Mouse (Mus musculus) kidney, embryonic 14.5 days (tissue): ENCODE data around the gene Pappa. TPM values are rescaled to one million over a fixed set of nuclear protein-coding genes. Genes with fewer than 3 reads are reported as not detected.

Source experiments
- ATAC-seq: fragments of 200-750 bp; cut with Nextera tagmentation; 2 replicates; pipeline ENCODE4 v1.8.0; 2017; ENCODE audit warnings: moderate number of reproducible peaks, mild to moderate bottlenecking, moderate TSS enrichment, moderate library complexity; ENCODE audit not compliant: low FRiP score, low TSS enrichment
- H3K27ac ChIP-seq: fragments of 300-500 bp; sonication (generic); 2 replicates; pipeline ENCODE4 v1.5.1; 2014; ENCODE audit warnings: low read depth, mild to moderate bottlenecking, low read length, moderate library complexity, mixed read lengths
- H3K27me3 ChIP-seq: fragments of 300-500 bp; sonication (generic); 2 replicates; pipeline ENCODE4 v1.6.1; 2014; ENCODE audit warnings: mild to moderate bottlenecking, low read length; ENCODE audit not compliant: control insufficient read depth, insufficient read depth
- H3K36me3 ChIP-seq: fragments of 300-500 bp; sonication (generic); 2 replicates; pipeline ENCODE4 v1.6.1; 2014; ENCODE audit warnings: low read length, mixed read lengths; ENCODE audit not compliant: control insufficient read depth, insufficient read depth
- H3K4me1 ChIP-seq: fragments of 300-500 bp; sonication (generic); 2 replicates; pipeline ENCODE4 v1.6.1; 2014; ENCODE audit warnings: low read length, mixed read lengths; ENCODE audit not compliant: control insufficient read depth, insufficient read depth
- H3K4me2 ChIP-seq: fragments of 300-500 bp; sonication (generic); replicated peaks from 2 replicates; pipeline ENCODE4 v1.6.1; 2014; ENCODE audit warnings: low read depth, mild to moderate bottlenecking, low read length
- H3K4me3 ChIP-seq: fragments of 300-500 bp; sonication (generic); 2 replicates; pipeline ENCODE4 v1.5.1; 2014; ENCODE audit warnings: mild to moderate bottlenecking, low read length
- H3K9ac ChIP-seq: fragments of 300-500 bp; sonication (generic); 2 replicates; pipeline ENCODE4 v1.6.1; 2014; ENCODE audit warnings: low read depth, mild to moderate bottlenecking, low read length, moderate library complexity
- H3K9me3 ChIP-seq: fragments of 300-500 bp; sonication (generic); 2 replicates; pipeline ENCODE4 v1.6.1; 2016; ENCODE audit warnings: low read length; ENCODE audit not compliant: control insufficient read depth
- whole genome bisulfite sequencing: fragments of 180-500 bp; shearing (Covaris S2); extraction: QIAGEN DNeasy Blood & Tissue Kit; methylation state at CpG from one replicate; pipeline ENCODE4 v1.1.7; 2014; 5-methylcytosine and 5-hydroxymethylcytosine counted together
- polyA plus RNA-seq: library from polyadenylated mRNA; unstranded; fragments of >200 nt; fragmentation: Nextera tagmentation; extraction: Ambion mirVana; gene quantifications from 2 replicates; pipeline ENCODE4 v1.2.1, GENCODE M21; 2014

The Pappa gene
- polyA plus RNA-seq, 1 experiment from 2014 or later, result 3.7 TPM

- Histone ChIP-seq H3K4me3 (no peak overlapping the region), H3K36me3 (no peaks in the 10 kb centered on the region), H3K4me1 (no peaks in the 10 kb centered on the region), H3K9ac (no peak overlapping the region), H3K27ac (no peak overlapping the region), H3K4me2 (no peak overlapping the region), H3K9me3 (no peaks in the 10 kb centered on the region), H3K27me3 (no peaks in the 10 kb centered on the region)
- no peak for ATAC-seq
- WGBS, result 90% methylated on average over 2 of the region's 2 CpGs
Measured at GRCm38 (mm10) chr4:65269996-65270395, 146.0 kb downstream of the Pappa start.

GRCm38 (mm10) chr4:65272295-65272694 is 148.3 kb downstream of the Pappa start:
- WGBS, result 42% methylated on average over 4 of the region's 4 CpGs
- H3K27ac ChIP-seq, result no peak overlapping the region
- no peaks in the 10 kb centered on the region for H3K4me1 ChIP-seq
- H3K27me3 ChIP-seq, result no peaks in the 10 kb centered on the region
- no peak overlapping the region for H3K4me2 ChIP-seq
- H3K4me3 ChIP-seq, result no peak overlapping the region
- H3K36me3 ChIP-seq, result no peaks in the 10 kb centered on the region
- H3K9ac ChIP-seq, result no peak overlapping the region
- ATAC-seq, result no peak
- H3K9me3 ChIP-seq, result no peaks in the 10 kb centered on the region

- Histone ChIP-seq H3K9me3 (no peaks in the 10 kb centered on the region), H3K27me3 (no peaks in the 10 kb centered on the region), H3K4me1 (no peaks in the 10 kb centered on the region), H3K4me2 (no peak overlapping the region), H3K36me3 (no peaks in the 10 kb centered on the region), H3K4me3 (no peak overlapping the region), H3K27ac (no peak overlapping the region), H3K9ac (no peak overlapping the region)
- no peak for ATAC-seq
- WGBS, result 86% methylated on average over 1 of the region's 1 CpGs
Measured at GRCm38 (mm10) chr4:65273299-65273851, 149.4 kb downstream of the Pappa start.

GRCm38 (mm10) chr4:65278451-65279271 is 154.7 kb downstream of the Pappa start:
- peak; percentile 92 for ATAC-seq
- Histone ChIP-seq H3K4me2 (no peak overlapping the region), H3K27ac (no peak overlapping the region), H3K27me3 (no peaks in the 10 kb centered on the region), H3K9ac (no peak overlapping the region), H3K4me1 (peaks cover 4% of the 10 kb centered on the region; the same call in 1 of the 2 replicates), H3K36me3 (no peaks in the 10 kb centered on the region), H3K4me3 (no peak overlapping the region), H3K9me3 (no peaks in the 10 kb centered on the region)
- WGBS, result 37% methylated on average over 10 of the region's 10 CpGs

GRCm38 (mm10) chr4:65279272-65279653 is 155.3 kb downstream of the Pappa start:
- H3K27ac ChIP-seq, result no peak overlapping the region
- ATAC-seq, result no peak
- H3K4me1 ChIP-seq, result peaks cover 4% of the 10 kb centered on the region; the same call in 1 of the 2 replicates
- H3K9ac ChIP-seq, result no peak overlapping the region
- H3K4me2 ChIP-seq, result no peak overlapping the region
- H3K9me3 ChIP-seq, result no peaks in the 10 kb centered on the region
- no peaks in the 10 kb centered on the region for H3K27me3 ChIP-seq
- WGBS, result 67% methylated on average over 4 of the region's 4 CpGs
- H3K4me3 ChIP-seq, result no peak overlapping the region
- no peaks in the 10 kb centered on the region for H3K36me3 ChIP-seq

GRCm38 (mm10) chr4:65279979-65280677 is 156.2 kb downstream of the Pappa start:
- no peak overlapping the region for H3K4me2 ChIP-seq
- H3K27me3 ChIP-seq, result no peaks in the 10 kb centered on the region
- no peaks in the 10 kb centered on the region for H3K9me3 ChIP-seq
- no peaks in the 10 kb centered on the region for H3K36me3 ChIP-seq
- no peak overlapping the region for H3K9ac ChIP-seq
- peaks cover 4% of the 10 kb centered on the region; the same call in 1 of the 2 replicates for H3K4me1 ChIP-seq
- no peak overlapping the region for H3K27ac ChIP-seq
- ATAC-seq, result peak; percentile 85
- H3K4me3 ChIP-seq, result no peak overlapping the region
- 5% methylated on average over 7 of the region's 7 CpGs for WGBS

- Histone ChIP-seq H3K4me3 (no peak overlapping the region), H3K4me2 (no peak overlapping the region), H3K4me1 (peaks cover 4% of the 10 kb centered on the region; the same call in 1 of the 2 replicates), H3K27me3 (no peaks in the 10 kb centered on the region), H3K36me3 (no peaks in the 10 kb centered on the region), H3K9me3 (no peaks in the 10 kb centered on the region), H3K27ac (no peak overlapping the region), H3K9ac (no peak overlapping the region)
- ATAC-seq, result no peak
Measured at GRCm38 (mm10) chr4:65280888-65281287, 156.9 kb downstream of the Pappa start.

GRCm38 (mm10) chr4:65283611-65284010 is 159.6 kb downstream of the Pappa start:
- Histone ChIP-seq H3K4me1 (peaks cover 4% of the 10 kb centered on the region; the same call in 1 of the 2 replicates), H3K9me3 (no peaks in the 10 kb centered on the region), H3K4me2 (no peak overlapping the region), H3K27ac (no peak overlapping the region), H3K4me3 (no peak overlapping the region), H3K27me3 (no peaks in the 10 kb centered on the region), H3K9ac (no peak overlapping the region), H3K36me3 (no peaks in the 10 kb centered on the region)
- 84% methylated on average over 2 of the region's 2 CpGs for WGBS
- no peak for ATAC-seq

GRCm38 (mm10) chr4:65285165-65285564 is 161.2 kb downstream of the Pappa start:
- no peak overlapping the region for H3K27ac ChIP-seq
- no peak overlapping the region for H3K9ac ChIP-seq
- H3K4me1 ChIP-seq, result peaks cover 3% of the 10 kb centered on the region; the same call in 1 of the 2 replicates
- no peak overlapping the region for H3K4me2 ChIP-seq
- 76% methylated on average over 1 of the region's 1 CpGs for WGBS
- H3K9me3 ChIP-seq, result no peaks in the 10 kb centered on the region
- H3K27me3 ChIP-seq, result no peaks in the 10 kb centered on the region
- H3K36me3 ChIP-seq, result no peaks in the 10 kb centered on the region
- H3K4me3 ChIP-seq, result no peak overlapping the region
- ATAC-seq, result no peak
